Mouse (Mus musculus) heart, adult 11 months (tissue): Measurements from ENCODE around the gene Snapc3.

Experiments used
- DNase-seq: peaks from one replicate; pipeline ENCODE4 v3.0.0; 2022

Gene Snapc3

GRCm38 (mm10) chr4:83418781-83419180 lies 1.3 kb downstream of the Snapc3 start:
- peak; percentile 55 for DNase-seq

GRCm38 (mm10) chr4:83423641-83424040 lies 6.1 kb downstream of the Snapc3 start:
- DNase-seq = no peak

- peak; percentile 56 for DNase-seq
Measured at GRCm38 (mm10) chr4:83425119-83425518, 7.6 kb downstream of the Snapc3 start.

GRCm38 (mm10) chr4:83427141-83427540 lies 9.6 kb downstream of the Snapc3 start:
- peak; percentile 68 for DNase-seq

GRCm38 (mm10) chr4:83427696-83428095 lies 10.2 kb downstream of the Snapc3 start:
- DNase-seq = peak; percentile 61

- peak; percentile 15 for DNase-seq
Measured at GRCm38 (mm10) chr4:83428845-83429244, 11.3 kb downstream of the Snapc3 start.

GRCm38 (mm10) chr4:83431950-83432349 lies 14.4 kb downstream of the Snapc3 start:
- DNase-seq = peak; percentile 71

GRCm38 (mm10) chr4:83432901-83433300 lies 15.4 kb downstream of the Snapc3 start:
- DNase-seq = peak; percentile 66

GRCm38 (mm10) chr4:83436375-83436774 lies 18.9 kb downstream of the Snapc3 start:
- peak; percentile 69 for DNase-seq

- peak; percentile 72 for DNase-seq
Measured at GRCm38 (mm10) chr4:83438116-83438515, 20.6 kb downstream of the Snapc3 start.

GRCm38 (mm10) chr4:83439045-83439444 lies 21.5 kb downstream of the Snapc3 start:
- no peak for DNase-seq

- no peak for DNase-seq
Measured at GRCm38 (mm10) chr4:83441050-83441449, 23.5 kb downstream of the Snapc3 start.

- DNase-seq = no peak
Measured at GRCm38 (mm10) chr4:83450785-83451184, 33.3 kb downstream of the Snapc3 start.

- DNase-seq = no peak
Measured at GRCm38 (mm10) chr4:83460106-83460505, 42.6 kb downstream of the Snapc3 start.

GRCm38 (mm10) chr4:83464827-83465226 lies 47.3 kb downstream of the Snapc3 start:
- DNase-seq = no peak

GRCm38 (mm10) chr4:83467615-83468014 lies 50.1 kb downstream of the Snapc3 start:
- DNase-seq = peak; percentile 88

- DNase-seq = no peak
Measured at GRCm38 (mm10) chr4:83468208-83468607, 50.7 kb downstream of the Snapc3 start.

GRCm38 (mm10) chr4:83485250-83485649 lies 67.7 kb downstream of the Snapc3 start:
- no peak for DNase-seq

- DNase-seq = peak; percentile 98
Measured at GRCm38 (mm10) chr4:83485735-83486116, 68.2 kb downstream of the Snapc3 start.

- DNase-seq = peak; percentile 98
Measured at GRCm38 (mm10) chr4:83486117-83486901, 68.8 kb downstream of the Snapc3 start, which contains the start of gene Psip1. Gene Psip1, minus strand, starts transcription at chr4:83486459.

GRCm38 (mm10) chr4:83489121-83489520 lies 71.6 kb downstream of the Snapc3 start:
- peak; percentile 49 for DNase-seq

GRCm38 (mm10) chr4:83493112-83493511 lies 75.6 kb downstream of the Snapc3 start:
- peak; percentile 53 for DNase-seq

- peak; percentile 68 for DNase-seq
Measured at GRCm38 (mm10) chr4:83497013-83497412, 79.5 kb downstream of the Snapc3 start.

GRCm38 (mm10) chr4:83500154-83501036 lies 82.9 kb downstream of the Snapc3 start:
- peak; percentile 80 for DNase-seq
